8 mouse cellular contexts compared by ENCODE assay signal in genomic region chr3:135280669-135281415, GRCm38 (mm10). TPM values are rescaled to one million over a fixed set of nuclear protein-coding genes. Genes with fewer than 3 reads are reported as not detected.
DNase-seq lines count a peak whose midpoint lies in the region; ATAC-seq and TF ChIP-seq lines count a peak whose summit lies in the region.

TSS of gene Bdh2 (plus strand) at chr3:135281221.

- H3K27ac ChIP-seq in cortical plate, adult 2 months (ENCODE audit: insufficient read depth, low read length): no peak within 1 kb of the TSS
- H3K27ac ChIP-seq in left cerebral cortex, adult 2 months: no peak within 1 kb of the TSS

- no peak within 1 kb of the TSS for H3K4me3 ChIP-seq in cortical plate, adult 2 months (ENCODE audit: insufficient read depth, low read length)
- H3K4me3 ChIP-seq in left cerebral cortex, adult 2 months: no peak within 1 kb of the TSS
- H3K4me3 ChIP-seq in megakaryocyte, embryonic 14.5 days (replicated peaks): peak within 1 kb of the TSS; percentile 67

- DNase-seq in gastrocnemius, postnatal 10 days: peak; percentile 61
- DNase-seq in hindlimb bud, embryonic 11.5 days (ENCODE audit: extremely low spot score, low read depth, low spot score): peak; percentile 97
- DNase-seq in left cerebral cortex, adult 2 months (ENCODE audit: extremely low spot score in 1 of 2, low spot score in 2 of 2): peak; percentile 69 to 72
- peak; percentile 52 for DNase-seq in right cerebral cortex, postnatal 14 days
- peak; percentile 86 for DNase-seq in yolk sac, embryonic 10.5 days (ENCODE audit: low spot score)

- no peak for TF ChIP-seq POLR2A in cortical plate, adult 2 months (IDR thresholded peaks at IDR 0.05; ENCODE audit: extremely low read depth, insufficient read depth, low read length)

- H3K36me3 ChIP-seq in megakaryocyte, embryonic 14.5 days (replicated peaks; ENCODE audit: low read length): no peaks in the 10 kb centered on the region

- peak; percentile 95 for TF ChIP-seq CTCF in cortical plate, adult 2 months (IDR thresholded peaks at IDR 0.05; ENCODE audit: extremely low read depth, insufficient read depth, low read length)
- peak; percentile 90 for TF ChIP-seq CTCF in left cerebral cortex, adult 2 months (IDR thresholded peaks at IDR 0.05)

- H3K9me3 ChIP-seq in megakaryocyte, embryonic 14.5 days: peaks cover 14% of the 10 kb centered on the region

- intact Hi-C loops in left cerebral cortex, adult 2 months (cut with DNase I): loop anchor here (5.0 to 10.0 kb wide), 3 partner anchors 254 to 584 kb away; no protein-coding TSS in a partner anchor

- H3K4me1 ChIP-seq in cortical plate, adult 2 months (ENCODE audit: control insufficient read depth, insufficient read depth, low read length): no peaks in the 10 kb centered on the region
- H3K4me1 ChIP-seq in megakaryocyte, embryonic 14.5 days: peaks cover 7% of the 10 kb centered on the region; the same call in 1 of the 2 replicates

- ATAC-seq in activated CD4-positive, CD25-positive, alpha-beta regulatory T cell, adult 4 months: peak; percentile 90

- peaks cover 15% of the 10 kb centered on the region for H3K27me3 ChIP-seq in megakaryocyte, embryonic 14.5 days (replicated peaks)

RNA-seq across cellular contexts. Expression of gene Bdh2, which starts in this region (rescaled TPM):
- polyA plus RNA-seq in activated CD4-positive, CD25-positive, alpha-beta regulatory T cell, adult 4 months (2017; shearing (Covaris generic)): not detected
- polyA plus RNA-seq in cortical plate, adult 2 months (2012; rRNA removed): 2.4 and 4.1 TPM in 2 replicates
- total RNA-seq in gastrocnemius, postnatal 10 days (2021): 1 to 10 TPM; 4.4 to 5.6 TPM
- 1 to 10 TPM; 3.2 to 4.0 TPM for total RNA-seq in left cerebral cortex, adult 2 months (2021)
- not detected in 2 replicates for polyA plus RNA-seq in megakaryocyte, embryonic 14.5 days (2012; ENCODE audit: insufficient read depth, low replicate concordance)

Comparison
In these comparisons a context has a peak if more than half of its experiments do, and no peak if none do; other contexts are left out.
1. Peak in ATAC-seq in activated CD4-positive, CD25-positive, alpha-beta regulatory T cell, adult 4 months; RNA of the gene not detected or under 1 TPM.